Mouse (Mus musculus) C3H10T1/2 (cell line): ENCODE results near the gene Cramp1l. TPM values are rescaled to one million over a fixed set of nuclear protein-coding genes. Genes with fewer than 3 reads are reported as not detected.

ENCODE experiments used
- polyA plus RNA-seq, 2 experiments: library from polyadenylated mRNA; unstranded; fragments of >200 nt; fragmentation: generic; extraction: Trizol; gene quantifications; one replicate each; pipeline ENCODE4 v1.2.1; 2012; ENCODE audit warnings: missing spikeins in 2 of 2

Cramp1l gene
- polyA plus RNA-seq, result 1 to 10 TPM in 1 of 2 experiments, under 1 TPM in 1; 0.59 to 5.7 TPM

DNA sequence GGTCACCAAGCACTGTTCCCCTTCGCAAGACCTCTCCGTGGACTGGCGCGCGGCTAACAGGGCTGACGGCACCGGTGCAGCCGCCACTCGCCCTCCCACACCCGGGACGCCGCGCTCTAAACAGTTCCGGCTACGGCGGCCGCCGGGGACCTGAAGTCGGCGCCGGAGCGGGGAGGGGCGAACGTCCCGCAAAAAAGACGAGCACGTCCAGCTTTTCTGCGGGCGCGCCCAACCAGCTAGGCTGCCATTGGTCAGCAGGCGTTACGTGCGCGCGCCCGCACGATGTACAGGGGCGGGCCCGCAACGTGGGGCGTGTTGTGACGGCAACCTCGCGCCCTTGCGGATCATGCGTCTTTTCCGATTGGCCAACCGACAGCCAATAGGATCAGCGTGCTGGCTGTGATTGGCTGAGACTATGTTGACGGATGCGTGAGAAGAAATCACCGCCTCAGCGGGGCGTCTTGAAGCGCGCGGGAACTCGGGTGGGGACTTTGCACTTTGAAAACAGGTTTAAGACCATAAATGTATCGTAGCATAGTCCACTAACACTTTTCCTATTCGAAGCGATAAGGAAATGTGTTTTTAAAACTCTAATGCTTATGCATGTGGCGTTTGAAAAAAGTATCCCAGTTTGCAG, at the start of gene Cramp1l, which contains the start of gene Ift140:
Cramp1l (minus strand) TSS at position 134 of the 637 bp plus-strand sequence.
Ift140 (plus strand) TSS at position 431 of the 637 bp plus-strand sequence.

DNA sequence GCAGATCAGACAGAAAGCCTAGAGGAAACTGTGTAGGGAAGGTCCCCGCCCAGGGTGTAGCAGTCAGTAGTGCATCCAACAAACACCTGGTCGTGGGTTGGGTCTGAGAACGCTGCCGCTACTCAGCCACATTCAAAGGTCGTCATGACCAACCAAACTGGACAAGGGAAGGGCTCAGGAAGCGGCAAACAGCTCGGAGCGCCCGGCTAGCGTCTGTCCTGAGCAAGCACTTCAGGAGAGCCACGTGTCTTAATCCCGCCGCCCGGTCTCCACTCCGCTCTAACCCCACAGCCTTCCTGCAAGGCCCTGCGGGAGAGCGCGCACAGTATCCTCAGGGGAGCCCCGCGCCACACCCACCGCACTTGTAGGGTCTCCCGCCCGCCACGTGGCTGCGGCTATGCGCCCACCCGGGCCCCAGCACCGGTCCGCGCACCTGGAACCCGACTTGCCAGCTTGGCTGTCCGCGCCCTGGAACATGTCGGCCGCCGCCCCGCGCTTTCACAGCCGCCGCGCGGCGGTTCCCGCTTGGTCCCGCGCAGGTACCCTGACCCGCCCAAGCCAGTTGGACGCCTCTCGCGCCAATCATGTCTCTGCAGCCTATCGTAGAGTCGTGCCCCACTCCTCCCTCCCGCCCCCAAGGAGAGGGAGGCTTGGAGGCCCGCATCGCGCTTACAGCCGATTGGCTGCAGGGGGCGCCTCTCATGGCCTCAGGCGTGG, 55.3 kb downstream of the Cramp1l start, which contains the start of gene Jpt2:
Jpt2 (minus strand) TSS at position 555 of the 717 bp plus-strand sequence.

DNA sequence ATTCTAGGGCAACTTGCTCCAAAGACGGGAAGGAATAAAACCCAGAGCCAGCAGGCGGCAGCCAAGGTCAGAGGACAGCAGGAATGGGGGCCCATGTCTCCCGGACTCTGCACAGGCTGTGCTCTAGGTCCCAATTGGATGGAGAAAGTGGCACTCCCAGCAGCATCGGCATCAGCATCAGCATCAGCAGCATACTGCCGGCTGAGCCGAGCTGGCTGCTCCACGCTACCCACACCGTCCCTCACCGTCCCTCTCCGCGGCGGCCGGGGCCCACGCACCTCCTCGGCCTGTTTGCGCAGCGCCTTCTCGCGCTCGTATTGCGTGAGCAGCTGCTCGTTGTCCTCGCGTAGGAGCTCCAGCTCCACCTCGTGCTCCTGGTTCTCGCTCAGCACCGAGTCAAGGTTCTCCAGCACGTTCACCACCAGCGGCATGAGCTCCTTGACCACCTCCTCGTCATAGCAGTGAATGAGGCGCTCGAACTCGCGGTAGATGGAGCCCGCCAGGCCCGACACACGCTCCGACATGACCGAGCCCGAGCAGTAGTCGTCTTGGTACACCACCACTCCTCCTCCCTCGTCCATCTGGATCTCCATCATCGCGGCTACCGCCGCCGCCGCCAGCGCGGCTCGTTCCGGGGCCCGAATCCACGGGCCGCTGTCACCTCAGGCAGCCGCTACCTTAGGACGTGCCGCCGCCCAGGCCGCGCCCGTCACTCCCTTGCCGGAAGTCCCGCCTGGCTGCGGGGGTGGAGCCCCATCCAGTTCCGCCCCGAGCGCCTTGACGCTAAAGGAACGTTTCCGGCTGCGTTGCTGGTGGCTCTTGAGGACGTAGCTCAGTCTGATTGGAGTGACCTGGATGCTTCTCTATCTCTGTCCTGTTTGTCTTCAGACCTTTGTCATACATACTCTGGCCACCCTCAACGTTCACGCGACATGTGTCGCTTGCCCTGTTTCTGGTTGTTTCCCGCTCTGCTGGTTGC, 79.0 kb downstream of the Cramp1l start, which contains the start of gene Mapk8ip3:
Mapk8ip3 (minus strand) TSS at position 719 of the 979 bp plus-strand sequence.

Other genes starting within 250 kb of the Cramp1l start
- not detected for gene Meiob, start 211.5 kb downstream of the Cramp1l start, polyA plus RNA-seq
- gene Hagh, start 175.6 kb downstream of the Cramp1l start, polyA plus RNA-seq, result 10 to 100 TPM; 29.5 to 54.2 TPM
- 10 to 100 TPM in 1 of 2 experiments, 1 to 10 TPM in 1; 2.4 to 14.2 TPM for gene Fahd1, start 165.4 kb downstream of the Cramp1l start, polyA plus RNA-seq
- 1 to 10 TPM in 1 of 2 experiments, under 1 TPM in 1; 0.02 to 1.7 TPM for gene Igfals, start 149.8 kb downstream of the Cramp1l start, polyA plus RNA-seq
- 10 to 100 TPM; 52.2 to 83.5 TPM for gene Nubp2, start 129.4 kb downstream of the Cramp1l start, polyA plus RNA-seq
- gene Spsb3, start 129.1 kb downstream of the Cramp1l start, polyA plus RNA-seq, result 10 to 100 TPM; 29.6 to 47.8 TPM
- gene Eme2, start 120.7 kb downstream of the Cramp1l start, polyA plus RNA-seq, result 10 to 100 TPM; 10.0 to 12.7 TPM
- 100 to 1,000 TPM; 126 to 185 TPM for gene Mrps34, start 120.7 kb downstream of the Cramp1l start, polyA plus RNA-seq
- 10 to 100 TPM; 23.3 to 53.3 TPM for gene Nme3, start 119.3 kb downstream of the Cramp1l start, polyA plus RNA-seq
- gene Mapk8ip3, start 78.8 kb downstream of the Cramp1l start, polyA plus RNA-seq, result 10 to 100 TPM in 1 of 2 experiments, 1 to 10 TPM in 1; 3.9 to 54.1 TPM
- gene Jpt2, start 55.1 kb downstream of the Cramp1l start, polyA plus RNA-seq, result 10 to 100 TPM; 19.4 to 33.6 TPM
- gene Ift140, start 297 bp upstream of the Cramp1l start, polyA plus RNA-seq, result 10 to 100 TPM in 1 of 2 experiments, 1 to 10 TPM in 1; 6.5 to 21.9 TPM
- gene Tmem204, start 67.8 kb upstream of the Cramp1l start, polyA plus RNA-seq, result under 1 TPM; 0.61 to 0.90 TPM
- gene Telo2, start 100.2 kb upstream of the Cramp1l start, polyA plus RNA-seq, result 10 to 100 TPM; 20.3 to 26.2 TPM
- gene Ptx4, start 105.0 kb upstream of the Cramp1l start, polyA plus RNA-seq, result not detected
- gene Clcn7, start 117.6 kb upstream of the Cramp1l start, polyA plus RNA-seq, result 10 to 100 TPM in 1 of 2 experiments, 1 to 10 TPM in 1; 8.8 to 22.3 TPM
- gene Ccdc154, start 146.7 kb upstream of the Cramp1l start, polyA plus RNA-seq, result not detected
- gene Gm38655, start 159.7 kb upstream of the Cramp1l start, polyA plus RNA-seq, result not detected
- gene BC003965, start 168.8 kb upstream of the Cramp1l start, polyA plus RNA-seq, result 10 to 100 TPM in 1 of 2 experiments, 1 to 10 TPM in 1; 4.9 to 10.7 TPM
- gene Unkl, start 172.6 kb upstream of the Cramp1l start, polyA plus RNA-seq, result 1 to 10 TPM in 1 of 2 experiments, under 1 TPM in 1; 0.15 to 3.8 TPM
- 10 to 100 TPM; 15.9 to 49.7 TPM for gene Gnptg, start 224.3 kb upstream of the Cramp1l start, polyA plus RNA-seq
- 10 to 100 TPM; 44.0 to 58.5 TPM for gene Tsr3, start 224.4 kb upstream of the Cramp1l start, polyA plus RNA-seq
- under 1 TPM; 0.05 to 0.11 TPM for gene Baiap3, start 240.6 kb upstream of the Cramp1l start, polyA plus RNA-seq